Mouse (Mus musculus) naive thymus-derived CD4-positive, alpha-beta T cell, adult 2 months (primary cell): ENCODE results near the gene Chac1.

Experiments used
- DNase-seq: peaks from one replicate; pipeline ENCODE4 v3.0.0-alpha.2; 2011; ENCODE audit warnings: low read depth

Chac1 gene

DNA sequence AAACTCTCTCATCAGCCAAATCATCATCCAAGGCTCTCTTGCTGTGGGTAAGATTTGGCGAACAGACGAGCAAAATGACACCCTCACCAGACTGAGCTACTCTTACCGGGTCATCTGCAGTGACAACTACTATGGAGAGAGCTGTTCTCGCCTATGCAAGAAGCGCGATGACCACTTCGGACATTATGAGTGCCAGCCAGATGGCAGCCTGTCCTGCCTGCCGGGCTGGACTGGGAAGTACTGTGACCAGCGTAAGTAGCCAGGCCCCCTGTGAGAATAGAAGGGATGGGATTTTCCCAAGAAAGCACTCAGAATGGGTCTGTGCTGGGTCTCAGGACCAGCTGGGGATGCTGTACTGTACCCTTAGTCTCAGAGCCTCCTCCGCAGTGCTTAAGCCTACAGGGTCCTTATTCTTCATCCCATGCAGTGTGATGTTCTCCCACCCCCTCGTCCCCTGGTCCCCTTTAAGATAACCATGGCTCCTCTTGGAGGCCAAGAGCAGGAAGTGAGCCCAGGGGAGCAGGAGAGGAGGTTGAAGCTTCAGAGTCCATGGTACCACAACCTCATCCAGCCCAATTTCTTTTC lies 23.0 kb upstream of the Chac1 start:
- no peak for DNase-seq

GRCm38 (mm10) chr2:119328546-119328945 lies 22.5 kb upstream of the Chac1 start:
- DNase-seq: no peak

GRCm38 (mm10) chr2:119329123-119329817 lies 21.8 kb upstream of the Chac1 start:
- DNase-seq: no peak

DNA sequence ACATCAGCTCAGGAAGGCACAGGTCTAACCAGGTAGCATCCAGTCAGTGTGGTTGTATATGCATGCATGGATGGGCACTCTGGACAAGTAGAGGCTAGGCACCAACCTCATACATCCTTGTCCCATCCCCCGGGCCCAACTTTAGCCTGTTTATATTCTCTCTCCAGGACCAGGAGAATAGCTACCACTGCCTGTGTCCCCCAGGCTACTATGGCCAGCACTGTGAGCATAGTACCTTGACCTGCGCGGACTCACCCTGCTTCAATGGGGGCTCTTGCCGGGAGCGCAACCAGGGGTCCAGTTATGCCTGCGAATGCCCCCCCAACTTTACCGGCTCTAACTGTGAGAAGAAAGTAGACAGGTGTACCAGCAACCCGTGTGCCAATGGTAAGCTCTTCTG lies 20.2 kb upstream of the Chac1 start:
- no peak for DNase-seq

GRCm38 (mm10) chr2:119332177-119332661 lies 18.8 kb upstream of the Chac1 start:
- no peak for DNase-seq

DNA sequence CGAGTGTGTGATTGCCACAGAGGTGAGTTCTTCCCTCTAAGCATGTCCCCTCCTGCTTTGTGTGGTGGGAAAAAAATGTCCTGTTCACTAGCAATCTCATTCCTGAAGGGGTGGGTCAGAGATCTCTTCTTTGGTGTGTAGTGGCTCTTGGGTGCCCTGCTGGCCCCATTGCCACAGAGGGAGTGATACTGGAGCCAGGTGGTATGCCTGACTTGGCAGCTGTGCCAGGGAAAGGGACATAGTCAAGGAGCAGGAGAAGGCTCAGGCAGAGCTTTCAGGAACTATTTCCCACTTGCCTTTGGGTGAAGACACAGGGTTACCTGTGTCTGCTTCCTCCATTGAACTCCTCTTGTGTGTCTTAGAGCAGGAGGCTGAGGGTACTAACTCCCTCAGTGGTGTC lies 16.9 kb upstream of the Chac1 start:
- DNase-seq: no peak

GRCm38 (mm10) chr2:119334964-119335525 lies 16.0 kb upstream of the Chac1 start:
- no peak for DNase-seq

- no peak for DNase-seq
Observed at GRCm38 (mm10) chr2:119335535-119335934, 15.5 kb upstream of the Chac1 start.

DNA sequence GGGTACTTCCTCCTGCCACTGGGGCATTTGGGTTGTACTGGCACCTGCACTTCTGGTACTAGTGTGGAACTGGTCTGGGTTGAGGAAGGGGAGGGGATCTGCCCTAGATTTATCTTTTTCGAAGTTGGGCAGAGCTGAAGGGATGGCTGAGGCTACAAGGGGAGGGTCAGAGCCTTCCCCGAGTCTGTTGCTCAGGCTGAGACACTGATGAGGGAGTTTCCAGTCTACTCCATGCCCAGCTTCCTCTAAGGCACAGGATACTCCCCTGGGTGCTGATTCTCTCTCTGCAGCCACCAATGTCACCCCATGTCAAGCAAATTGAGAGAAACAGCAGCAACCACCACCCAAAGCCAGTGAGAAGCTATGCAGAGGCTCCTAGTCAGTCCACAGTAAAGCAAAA lies 15.0 kb upstream of the Chac1 start:
- DNase-seq: no peak

DNA sequence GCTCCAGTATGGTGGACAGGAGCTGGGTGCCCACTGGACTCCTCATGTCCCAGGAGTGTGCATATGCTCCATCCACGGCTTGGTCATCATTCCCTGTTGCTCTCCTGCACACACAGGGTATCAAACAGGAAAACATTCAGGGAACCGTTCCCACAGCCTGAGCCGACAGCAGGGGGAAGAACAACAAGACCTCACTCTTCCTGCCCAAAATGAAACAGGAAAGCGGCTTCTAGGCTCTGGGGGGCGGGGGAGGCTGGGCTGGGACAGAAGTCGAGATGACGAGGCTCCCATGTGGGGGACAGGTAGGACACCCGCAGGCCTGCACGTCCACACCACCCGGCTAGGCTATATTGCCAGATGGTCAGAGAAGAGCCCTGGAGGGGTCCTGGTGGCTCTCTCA lies 14.6 kb upstream of the Chac1 start:
- peak; percentile 31 for DNase-seq

DNA sequence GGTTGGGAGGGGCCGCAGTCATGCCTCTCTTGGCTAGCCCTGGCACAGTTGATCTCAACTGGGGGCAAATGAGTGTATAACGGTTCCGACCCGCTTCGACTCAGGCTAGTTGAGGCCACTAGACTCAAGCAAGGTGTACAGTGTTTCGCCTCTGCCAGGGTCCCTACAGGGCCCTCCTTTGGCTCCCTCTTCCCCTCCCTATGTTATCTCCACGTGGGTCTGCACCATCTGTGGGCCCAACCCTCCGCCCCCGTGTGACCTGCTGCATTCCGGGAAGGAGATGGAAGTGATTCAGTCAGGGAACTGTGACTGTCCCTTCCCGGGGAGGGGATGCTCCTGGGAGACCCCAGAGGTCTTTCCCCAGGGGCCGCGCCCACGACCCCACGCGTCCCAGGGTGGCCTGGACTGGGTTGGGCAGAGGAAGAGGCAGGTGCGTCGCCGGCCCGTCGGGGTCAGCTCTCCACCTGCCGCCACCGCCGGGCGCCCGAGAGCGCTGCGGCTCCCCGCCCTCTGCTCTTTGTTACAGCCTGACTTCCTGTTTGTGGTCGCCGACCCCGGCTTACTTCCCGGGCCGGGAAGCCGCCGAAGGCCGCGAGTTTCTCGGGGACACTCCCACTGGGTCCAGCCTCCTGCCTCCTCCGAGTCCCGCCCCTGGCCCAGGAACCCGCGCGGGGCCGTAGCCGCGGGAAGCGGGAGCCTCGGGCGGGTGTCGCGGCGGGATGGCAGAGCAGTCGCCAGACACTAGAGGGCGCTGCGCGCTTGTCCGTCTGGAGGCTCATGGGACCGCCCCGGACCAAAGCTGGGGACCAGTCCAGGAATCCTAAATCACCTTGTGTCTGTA lies 13.4 kb upstream of the Chac1 start:
- DNase-seq: peak; percentile 87

DNA sequence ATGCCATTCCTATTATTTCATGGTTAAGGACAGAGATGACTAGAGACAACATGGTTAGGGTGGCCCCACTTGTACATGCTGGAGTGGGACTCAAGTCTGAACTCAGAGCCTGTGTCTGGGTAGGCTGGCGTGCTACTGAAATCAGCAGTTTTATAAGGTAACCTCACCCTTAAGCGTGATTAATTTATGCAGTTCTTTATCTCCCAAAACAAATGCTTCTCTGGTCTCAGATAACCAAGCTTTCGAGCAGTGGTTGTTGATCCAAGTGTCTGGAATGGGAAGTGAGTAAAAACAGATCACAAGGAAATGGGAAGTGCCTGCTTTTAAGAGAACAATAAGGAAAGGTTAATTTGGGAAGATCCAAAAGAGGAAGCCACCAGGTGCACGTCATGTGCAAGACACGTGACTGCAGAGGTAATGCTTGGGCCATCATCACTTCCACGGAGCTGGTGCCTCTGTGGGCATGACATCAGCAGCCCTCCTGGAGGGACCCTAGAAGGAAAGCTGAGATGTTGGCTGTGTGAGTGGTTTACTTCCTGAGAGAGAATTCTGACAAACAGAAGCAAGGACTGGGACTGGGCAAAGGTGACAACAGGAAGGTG lies 6.4 kb upstream of the Chac1 start:
- no peak for DNase-seq

- no peak for DNase-seq
Observed at GRCm38 (mm10) chr2:119353707-119354106, 2.7 kb downstream of the Chac1 start.

- no peak for DNase-seq
Observed at GRCm38 (mm10) chr2:119355089-119355488, 4.1 kb downstream of the Chac1 start.

DNA sequence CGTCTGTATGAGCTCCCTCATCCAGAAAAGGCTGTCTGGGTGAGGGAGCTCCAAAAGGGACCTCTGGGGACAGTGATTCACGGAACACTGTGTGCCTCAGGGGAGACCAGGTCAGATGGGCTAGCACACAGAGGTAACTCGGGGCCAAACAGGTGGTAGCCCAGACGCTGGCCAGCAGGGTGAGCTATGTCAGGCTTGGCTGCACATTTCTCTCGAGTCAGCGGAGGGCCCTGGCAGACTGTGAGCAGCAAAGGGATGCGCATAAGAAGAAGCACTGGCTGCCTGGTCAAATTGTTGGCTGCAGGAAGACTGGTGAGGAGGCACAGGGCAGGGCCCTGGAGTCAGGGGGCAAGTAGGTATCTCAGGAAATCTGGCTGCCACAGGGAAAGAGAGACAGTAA lies 4.6 kb downstream of the Chac1 start:
- no peak for DNase-seq

- DNase-seq: no peak
Observed at GRCm38 (mm10) chr2:119356310-119356709, 5.3 kb downstream of the Chac1 start.

- no peak for DNase-seq
Observed at GRCm38 (mm10) chr2:119356805-119357204, 5.8 kb downstream of the Chac1 start.

GRCm38 (mm10) chr2:119358249-119358648 lies 7.2 kb downstream of the Chac1 start:
- no peak for DNase-seq

- no peak for DNase-seq
Observed at GRCm38 (mm10) chr2:119359721-119360291, 8.8 kb downstream of the Chac1 start.

DNA sequence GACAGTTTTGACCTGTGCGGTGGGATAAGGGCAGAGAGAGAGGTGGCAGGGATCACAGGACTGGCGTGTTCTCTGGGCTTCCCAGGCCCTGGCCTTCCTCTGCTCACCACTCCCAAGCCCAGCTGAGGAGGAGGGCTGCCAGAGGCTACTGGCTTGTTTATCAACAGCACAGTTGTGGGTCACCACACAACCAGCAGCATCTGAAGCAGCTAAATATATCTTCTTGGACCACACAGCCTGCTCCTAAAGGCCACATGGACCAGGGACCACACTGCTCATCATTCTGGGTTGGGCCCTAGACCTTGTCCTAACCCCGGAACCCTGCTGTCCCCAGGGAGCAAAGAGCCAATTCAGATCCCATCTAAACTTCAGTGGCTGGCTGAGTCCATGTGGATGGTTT lies 13.9 kb downstream of the Chac1 start:
- no peak for DNase-seq

DNA sequence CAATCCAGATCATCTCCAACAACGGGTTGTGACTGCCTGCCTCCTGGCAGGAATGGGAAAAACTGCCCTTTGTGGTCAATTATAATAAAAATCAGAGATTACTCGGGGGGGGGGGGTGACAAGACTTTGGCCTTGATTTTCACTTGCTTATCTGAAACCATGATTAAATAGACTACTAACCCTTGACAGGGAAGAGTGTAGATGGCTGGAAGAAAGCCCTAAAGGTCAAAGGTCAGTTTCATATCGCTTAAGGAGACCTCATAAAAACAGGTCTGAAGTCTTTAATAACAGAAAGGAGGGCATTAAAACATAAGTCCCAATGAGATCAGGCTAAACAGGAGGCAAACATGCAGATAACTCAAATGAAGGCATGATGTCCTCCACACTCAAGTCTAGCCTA lies 16.3 kb downstream of the Chac1 start:
- no peak for DNase-seq

DNA sequence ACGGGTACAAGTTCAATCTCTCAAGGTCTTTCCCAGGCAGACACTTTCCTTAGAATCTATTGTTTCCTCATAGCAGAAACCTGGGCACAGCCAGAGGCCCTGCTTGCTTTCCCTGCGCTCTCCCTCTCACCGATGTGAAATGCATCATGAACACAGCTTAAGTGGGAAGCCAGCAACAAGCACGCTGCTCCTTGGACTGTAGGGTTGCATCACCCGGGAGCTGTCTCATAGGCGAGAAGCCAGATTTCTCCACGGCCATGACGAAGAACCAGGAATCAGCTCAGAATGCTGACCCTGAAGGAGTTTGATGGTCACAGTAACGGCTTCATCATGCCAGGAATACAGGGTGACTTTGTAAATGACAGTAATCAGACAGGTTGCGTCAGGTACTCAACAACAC lies 19.1 kb downstream of the Chac1 start:
- DNase-seq: no peak
